Mouse (Mus musculus) thymus, postnatal 36 days (tissue): Measurements from ENCODE around the gene Fam83g.

Source experiments
- DNase-seq, 2 experiments: peaks; one replicate each; pipeline ENCODE4 v3.0.0; 2022; ENCODE audit warnings: mixed read lengths in 2 of 2

Fam83g gene

DNA sequence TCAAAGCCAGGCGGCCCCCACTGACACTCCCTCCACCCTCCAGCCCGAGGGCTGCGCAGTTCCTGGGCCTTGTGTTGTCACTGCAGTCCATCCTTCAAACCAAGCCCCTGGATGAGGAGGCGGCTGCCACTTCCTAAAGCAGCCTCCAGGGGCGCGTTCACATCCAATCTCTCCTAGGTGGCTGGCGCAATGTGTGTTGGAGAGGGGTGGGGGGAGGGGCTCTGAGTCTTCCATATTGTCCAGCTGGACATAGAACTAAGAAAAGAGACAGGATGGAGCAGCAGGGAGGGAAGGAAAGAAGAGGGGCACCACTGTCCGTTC, 9.1 kb upstream of the Fam83g start:
- DNase-seq: no peak

- DNase-seq: no peak
Observed at GRCm38 (mm10) chr11:61675332-61675731, 8.6 kb upstream of the Fam83g start.

DNA sequence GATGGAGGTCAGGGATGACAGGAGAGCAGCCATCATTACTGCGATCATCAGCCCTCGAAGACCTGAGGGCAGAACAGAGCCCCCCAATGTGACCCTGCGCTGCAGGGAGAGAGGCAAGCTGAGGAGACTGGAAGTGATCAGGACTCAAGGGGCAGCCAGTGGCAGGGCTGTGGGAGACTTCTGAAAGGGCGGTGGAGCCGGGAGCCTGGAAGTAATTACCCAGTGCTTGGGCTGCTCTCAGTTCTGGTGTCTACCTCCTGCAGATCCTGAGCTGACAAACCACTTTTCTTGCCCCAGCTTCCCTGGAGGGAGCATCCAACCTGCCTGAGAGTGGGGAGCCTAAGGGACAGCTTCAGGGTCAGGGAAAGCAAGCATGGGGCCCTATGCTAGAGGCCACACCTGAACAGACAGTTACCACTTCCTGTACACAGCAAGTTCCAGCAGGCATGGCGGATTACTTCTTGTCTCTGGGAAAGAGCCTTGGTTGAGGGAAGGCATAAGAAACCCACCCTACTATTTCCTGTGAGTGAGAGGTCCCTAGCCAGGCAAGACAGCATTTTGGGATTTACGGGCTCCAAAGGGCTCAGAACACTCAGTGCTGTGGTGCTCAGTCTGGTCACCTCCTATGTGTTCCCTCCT, 7.6 kb upstream of the Fam83g start:
- no peak for DNase-seq

DNA sequence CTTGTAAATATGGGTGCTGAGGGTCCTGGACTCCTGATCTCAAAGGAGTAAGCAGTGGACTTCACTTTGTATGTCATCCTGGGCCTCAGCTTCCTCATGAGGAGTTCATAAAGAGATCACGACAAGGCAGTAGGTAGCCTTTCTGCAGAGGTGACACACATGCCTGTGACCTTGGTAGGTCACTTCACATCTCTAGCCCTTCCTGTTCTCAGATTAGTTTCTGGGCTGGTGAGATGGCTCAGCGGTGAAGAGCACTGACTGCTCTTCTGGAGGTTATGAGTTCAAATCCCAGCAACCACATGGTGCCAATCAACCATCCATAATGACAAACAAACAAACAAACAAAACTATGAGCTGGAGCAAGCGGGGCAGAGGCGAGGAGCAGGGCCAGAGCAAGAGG, 6.2 kb upstream of the Fam83g start:
- no peak for DNase-seq

- DNase-seq: no peak
Observed at GRCm38 (mm10) chr11:61679091-61679866, 4.6 kb upstream of the Fam83g start.

DNA sequence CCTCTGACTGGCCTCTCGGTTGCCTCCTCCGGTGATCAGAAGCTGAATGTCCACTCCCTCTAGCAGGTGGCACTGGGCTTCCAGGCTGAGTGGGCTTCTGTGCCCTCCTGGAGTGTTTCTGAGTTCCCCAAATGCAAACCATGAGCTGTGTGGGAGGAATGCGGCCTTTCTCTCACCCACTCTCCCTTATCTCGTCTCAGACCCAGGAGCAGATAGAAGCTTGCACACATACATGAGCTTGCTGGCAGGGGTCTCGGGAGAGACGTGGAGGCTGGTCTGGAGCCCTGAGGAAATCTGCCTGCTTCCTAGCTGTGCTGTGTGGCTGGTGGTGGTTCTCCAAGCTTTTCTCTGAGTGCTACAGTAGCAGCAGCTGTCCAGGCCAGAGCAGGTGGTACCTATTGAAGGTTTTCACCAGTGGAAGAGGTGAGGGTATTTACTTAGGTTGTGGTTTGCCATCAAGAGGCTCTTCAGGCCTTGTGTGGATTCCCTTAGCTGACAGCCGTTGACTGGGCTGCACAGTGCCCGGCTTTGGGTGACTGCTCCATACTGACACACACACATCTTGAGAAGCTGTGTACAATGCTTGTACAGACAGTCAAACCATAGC, 1.3 kb downstream of the Fam83g start:
- DNase-seq: no peak

- no peak for DNase-seq
Observed at GRCm38 (mm10) chr11:61686141-61686540, 2.2 kb downstream of the Fam83g start.

- DNase-seq: no peak
Observed at GRCm38 (mm10) chr11:61686906-61687453, 3.1 kb downstream of the Fam83g start.

DNA sequence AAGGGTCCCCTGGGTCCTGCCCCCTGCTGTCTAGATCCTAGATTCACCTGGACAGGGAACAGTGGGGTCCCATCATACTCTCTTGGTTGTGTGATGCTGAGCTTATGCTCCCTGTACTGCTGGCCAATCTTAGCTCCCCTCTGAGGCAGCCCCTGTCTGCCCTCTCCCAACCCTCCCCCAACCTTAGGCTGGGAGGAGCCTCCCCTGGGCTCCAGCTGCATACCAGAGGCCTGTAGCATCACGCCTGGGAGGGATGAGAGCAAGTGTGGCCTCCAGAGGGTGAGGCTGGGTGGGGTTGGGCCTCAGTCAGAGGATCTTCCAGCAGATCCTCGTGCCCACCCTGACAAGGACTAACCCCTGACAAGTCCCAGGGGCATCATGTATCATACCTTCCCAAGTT, 3.7 kb downstream of the Fam83g start:
- no peak for DNase-seq

GRCm38 (mm10) chr11:61692996-61693395, 9.1 kb downstream of the Fam83g start:
- DNase-seq: no peak

DNA sequence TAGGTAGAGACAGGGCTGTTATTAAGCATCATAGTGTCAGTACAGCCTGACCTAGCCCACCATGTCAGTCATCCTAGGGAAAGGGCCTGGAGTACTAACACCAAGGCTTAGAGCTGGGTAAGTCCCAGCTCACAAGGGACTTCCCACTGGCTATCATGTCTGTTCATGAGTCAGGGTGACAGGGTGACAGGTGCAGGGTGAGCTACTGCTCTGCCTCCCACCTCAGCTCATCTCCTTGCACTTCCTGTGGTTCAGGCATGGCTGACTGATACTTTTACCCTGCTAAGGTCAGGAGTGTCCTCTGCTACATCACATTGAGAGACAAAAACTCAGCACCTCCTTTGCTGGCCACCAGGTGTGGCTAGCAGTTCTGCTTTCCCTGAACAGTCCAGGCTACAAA, 15.0 kb downstream of the Fam83g start:
- DNase-seq: no peak

DNA sequence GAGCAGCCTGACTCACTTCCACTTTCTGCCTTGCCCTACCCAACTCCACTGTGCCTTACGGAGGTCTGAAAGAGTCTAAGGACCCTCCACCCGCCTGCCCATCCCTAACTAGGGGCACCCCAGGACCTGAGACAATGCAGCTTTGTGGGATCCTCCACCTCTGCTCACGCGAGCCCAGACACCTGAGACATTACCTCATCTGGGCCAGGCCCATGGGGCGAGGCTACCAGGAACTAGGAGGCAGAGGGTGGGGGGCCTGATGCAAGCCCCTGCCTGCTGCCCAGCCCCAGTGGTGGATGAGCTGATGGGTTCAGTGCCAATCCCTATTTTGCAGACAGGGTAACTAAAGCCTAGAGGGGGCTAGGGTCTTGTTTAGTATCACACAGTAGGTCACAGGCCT, 15.6 kb downstream of the Fam83g start:
- no peak for DNase-seq

GRCm38 (mm10) chr11:61699933-61700332, 16.0 kb downstream of the Fam83g start:
- DNase-seq: no peak

GRCm38 (mm10) chr11:61701696-61702095, 17.8 kb downstream of the Fam83g start:
- no peak for DNase-seq

- DNase-seq: no peak
Observed at GRCm38 (mm10) chr11:61702494-61702893, 18.6 kb downstream of the Fam83g start.

- DNase-seq: no peak
Observed at GRCm38 (mm10) chr11:61705581-61705980, 21.7 kb downstream of the Fam83g start.

DNA sequence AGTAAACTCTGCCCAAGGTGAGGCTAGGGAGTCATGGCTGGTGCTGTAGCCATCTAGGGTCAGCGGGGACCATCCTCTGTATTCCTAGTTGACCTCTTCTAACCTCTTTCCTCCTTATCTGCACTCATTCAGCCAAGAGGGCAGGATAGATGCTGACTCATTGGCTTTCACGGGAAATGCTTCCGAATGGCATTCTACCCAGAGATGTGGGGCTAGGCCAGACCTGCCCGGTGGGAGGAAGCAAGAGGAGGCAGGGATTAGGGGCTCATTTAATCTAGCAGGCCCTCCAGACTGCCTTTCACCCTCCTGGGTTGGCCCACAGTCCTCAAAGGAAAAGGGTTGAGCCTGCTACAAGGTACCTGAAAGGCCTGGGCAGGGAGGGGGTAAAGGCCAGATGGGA, 22.3 kb downstream of the Fam83g start:
- DNase-seq: no peak

GRCm38 (mm10) chr11:61708928-61709327, 25.0 kb downstream of the Fam83g start:
- no peak for DNase-seq

GRCm38 (mm10) chr11:61713157-61713855, 29.4 kb downstream of the Fam83g start:
- DNase-seq: no peak

GRCm38 (mm10) chr11:61714346-61715117, 30.6 kb downstream of the Fam83g start:
- DNase-seq: peak; percentile 54 to 55

DNA sequence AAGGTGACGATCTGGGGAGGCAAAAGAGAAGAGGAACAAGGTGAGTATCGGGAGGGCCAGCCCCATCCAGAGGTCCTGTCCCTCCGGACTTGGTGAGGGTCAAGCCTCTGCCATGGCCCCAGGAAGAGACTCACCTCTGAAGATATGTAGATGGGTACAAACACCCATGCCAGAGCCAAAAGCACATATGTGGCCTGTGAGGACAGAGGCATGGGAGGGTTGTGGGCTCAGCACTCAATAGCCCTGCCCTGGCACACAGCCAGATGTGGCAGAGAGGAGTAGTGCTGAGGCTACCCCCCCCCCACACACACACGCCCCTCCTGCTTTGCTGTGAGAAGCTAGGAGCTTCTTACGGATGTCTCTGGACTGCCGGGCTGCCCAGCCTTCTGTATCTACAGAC, 31.2 kb downstream of the Fam83g start:
- no peak for DNase-seq

GRCm38 (mm10) chr11:61717990-61718389, 34.1 kb downstream of the Fam83g start:
- DNase-seq: no peak

DNA sequence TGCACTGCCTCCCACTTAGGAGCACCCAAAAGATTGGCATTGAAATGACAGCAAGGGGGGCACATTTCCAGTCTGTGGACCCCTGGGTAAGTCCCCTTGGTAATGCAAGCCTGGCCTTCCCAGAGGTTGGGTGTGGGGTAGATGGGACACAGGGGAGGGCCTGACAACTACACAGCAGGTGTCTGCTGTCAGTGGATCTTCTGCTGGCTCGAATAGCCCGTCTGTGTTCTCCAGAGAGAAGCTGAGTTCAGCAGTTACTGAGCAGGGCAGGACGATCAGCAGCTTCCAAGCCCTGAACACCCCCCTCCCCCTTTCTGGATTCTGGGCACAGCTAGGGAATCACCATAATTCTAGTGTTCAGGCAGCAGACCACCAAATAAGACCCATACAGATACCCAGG, 35.5 kb downstream of the Fam83g start:
- DNase-seq: no peak
